Mouse (Mus musculus) thymus, postnatal 4 days (tissue): ENCODE measurements around the gene Gm7102.
"Not testable (repeated sequence)": the region's sequence is repeated elsewhere in the genome, so short reads cannot be mapped to it uniquely, and the experiment has no call there.

ENCODE experiments used
- DNase-seq: peaks from one replicate; pipeline ENCODE4 v3.0.0; 2021

Gm7102 gene

GRCm38 (mm10) chr19:61175756-61176324 is at the start of gene Gm7102:
Gm7102 (minus strand) TSS chr19:61176309.
- DNase-seq, result peak; percentile 19

- DNase-seq, result peak; percentile 39
Observed at GRCm38 (mm10) chr19:61224678-61225525, 48.8 kb upstream of the Gm7102 start.

- DNase-seq, result peak; percentile 17
Observed at GRCm38 (mm10) chr19:61223706-61224328, 47.7 kb upstream of the Gm7102 start.

GRCm38 (mm10) chr19:61207506-61207905 is 31.4 kb upstream of the Gm7102 start:
- not testable (repeated sequence) for DNase-seq

- DNase-seq, result peak; percentile 44
Observed at GRCm38 (mm10) chr19:61199836-61200235, 23.7 kb upstream of the Gm7102 start.

- DNase-seq, result peak; percentile 94
Observed at GRCm38 (mm10) chr19:61199316-61199715, 23.2 kb upstream of the Gm7102 start.

GRCm38 (mm10) chr19:61183590-61183989 is 7.5 kb upstream of the Gm7102 start, which contains the start of gene Gm6020:
Gm6020 (plus strand) TSS chr19:61183890.
- not testable (repeated sequence) for DNase-seq

GRCm38 (mm10) chr19:61151701-61152420 is 24.2 kb downstream of the Gm7102 start:
- peak; percentile 22 for DNase-seq

GRCm38 (mm10) chr19:61151372-61151700 is 24.8 kb downstream of the Gm7102 start:
- DNase-seq, result peak; percentile 33

- no peak for DNase-seq
Observed at GRCm38 (mm10) chr19:61141299-61141698, 34.8 kb downstream of the Gm7102 start.

- DNase-seq, result peak; percentile 76
Observed at GRCm38 (mm10) chr19:61140342-61141206, 35.5 kb downstream of the Gm7102 start, which contains the start of gene Zfp950. Zfp950 (minus strand) TSS chr19:61140840.

- DNase-seq, result no peak
Observed at GRCm38 (mm10) chr19:61138655-61139054, 37.5 kb downstream of the Gm7102 start.

GRCm38 (mm10) chr19:61131096-61131495 is 45.0 kb downstream of the Gm7102 start:
- no peak for DNase-seq
